Mouse (Mus musculus) liver, embryonic 14.5 days (tissue): ENCODE measurements around the gene Nup188. TPM values are rescaled to one million over a fixed set of nuclear protein-coding genes. Genes with fewer than 3 reads are reported as not detected.

Experiments used
- ATAC-seq: fragments of 200-750 bp; cut with Nextera tagmentation; 2 replicates; pipeline ENCODE4 v1.8.0; 2017; ENCODE audit warnings: moderate number of reproducible peaks, mild to moderate bottlenecking, moderate library complexity; ENCODE audit not compliant: insufficient read depth
- DNase-seq, 3 experiments: peaks; one replicate each; pipeline ENCODE4 v3.0.0-alpha.2; 2012 to 2013; ENCODE audit warnings: low read depth in 3 of 3, low spot score in 3 of 3
- H3K27ac ChIP-seq: fragments of 300-500 bp; sonication (generic); 2 replicates; pipeline ENCODE4 v1.5.1; 2014; ENCODE audit warnings: moderate library complexity, mild to moderate bottlenecking, control low read depth, inconsistent platforms
- H3K27me3 ChIP-seq: fragments of 300-500 bp; sonication (generic); 2 replicates; pipeline ENCODE4 v1.6.1; 2014; ENCODE audit warnings: mild to moderate bottlenecking, low read length, moderate library complexity; ENCODE audit not compliant: control insufficient read depth, insufficient read depth
- H3K36me3 ChIP-seq: fragments of 300-500 bp; sonication (generic); replicated peaks from 2 replicates; pipeline ENCODE4 v1.6.1; 2014; ENCODE audit warnings: low read depth; ENCODE audit not compliant: control insufficient read depth, insufficient read depth
- H3K4me1 ChIP-seq, 2 experiments: fragments of 200-500 bp in 1 of 2; fragments of 300-500 bp in 1 of 2; sonication (generic) in 1 of 2; replicated peaks; 2 replicates each; pipeline ENCODE4 v1.6.1; 2012 to 2014; ENCODE audit warnings: antibody characterized with exemption in 1 of 2, inconsistent platforms in 1 of 2, low read length in 1 of 2; ENCODE audit not compliant: control insufficient read depth in 2 of 2, insufficient read depth in 2 of 2
- H3K4me2 ChIP-seq: fragments of 300-500 bp; sonication (generic); 2 replicates; pipeline ENCODE4 v1.6.1; 2014; ENCODE audit warnings: low read depth, mild to moderate bottlenecking, control low read depth, moderate library complexity
- H3K4me3 ChIP-seq, 2 experiments: fragments of 200-500 bp in 1 of 2; fragments of 300-500 bp in 1 of 2; sonication (generic) in 1 of 2; 2 replicates each; pipeline ENCODE4 v1.5.1; 2012 to 2014; ENCODE audit warnings: low read depth in 2 of 2, low read length in 2 of 2, mild to moderate bottlenecking in 2 of 2, control low read depth in 1 of 2, inconsistent platforms in 1 of 2, moderate library complexity in 1 of 2; ENCODE audit not compliant: insufficient read depth in 1 of 2
- H3K9ac ChIP-seq: fragments of 300-500 bp; sonication (generic); replicated peaks from 2 replicates; pipeline ENCODE4 v1.6.1; 2014; ENCODE audit warnings: mild to moderate bottlenecking, control low read depth, moderate library complexity
- H3K9me3 ChIP-seq: fragments of 300-500 bp; sonication (generic); 2 replicates; pipeline ENCODE4 v1.6.1; 2016; ENCODE audit warnings: low read length, mixed read lengths; ENCODE audit not compliant: control insufficient read depth
- CTCF ChIP-seq: IDR thresholded peaks from 2 replicates; pipeline ENCODE4 v1.5.1; 2016; ENCODE audit warnings: antibody characterized with exemption, low read depth, control low read depth
- EP300 ChIP-seq: IDR thresholded peaks from 2 replicates; pipeline ENCODE4 v1.6.1; 2016; ENCODE audit warnings: antibody characterized with exemption, low read depth
- WGBS: fragments of 180-500 bp; shearing (Covaris S2); extraction: QIAGEN DNeasy Blood & Tissue Kit; methylation state at CpG from one replicate; pipeline ENCODE4 v1.1.7; 2014; ENCODE audit not compliant: insufficient replicate concordance; 5-methylcytosine and 5-hydroxymethylcytosine counted together
- polyA plus RNA-seq, 2 experiments: library from polyadenylated mRNA; depleted of rRNA in 1 of 2; stranded (reverse) in 1 of 2; unstranded in 1 of 2; fragments of >200 nt; fragmentation: Nextera tagmentation in 1 of 2; extraction: Ambion mirVana in 1 of 2; gene quantifications; 2 replicates each; pipeline versions ENCODE4 v1.2.1 to v1.2.3; 2012 to 2014

Nup188 gene
- polyA plus RNA-seq, 2 experiments, result 16.1 to 19.1 TPM

GRCm38 (mm10) chr2:30360626-30361025 lies 74.4 kb downstream of the Nup188 start:
- TF ChIP-seq CTCF (no peak), EP300 (no peak)
- H3K36me3 ChIP-seq, result no peaks in the 10 kb centered on the region
- no peak overlapping the region for H3K9ac ChIP-seq
- WGBS, result 67% methylated on average over 10 of the region's 10 CpGs
- no peak for ATAC-seq
- no peak overlapping the region for H3K4me3 ChIP-seq
- no peaks in the 10 kb centered on the region for H3K27me3 ChIP-seq
- no peak for DNase-seq
- H3K4me2 ChIP-seq, result no peak overlapping the region
- H3K4me1 ChIP-seq, result peaks cover 17 to 23% of the 10 kb centered on the region in 2 experiments
- no peak overlapping the region for H3K27ac ChIP-seq
- H3K9me3 ChIP-seq, result no peaks in the 10 kb centered on the region; the same call in 1 of the 2 replicates

DNA sequence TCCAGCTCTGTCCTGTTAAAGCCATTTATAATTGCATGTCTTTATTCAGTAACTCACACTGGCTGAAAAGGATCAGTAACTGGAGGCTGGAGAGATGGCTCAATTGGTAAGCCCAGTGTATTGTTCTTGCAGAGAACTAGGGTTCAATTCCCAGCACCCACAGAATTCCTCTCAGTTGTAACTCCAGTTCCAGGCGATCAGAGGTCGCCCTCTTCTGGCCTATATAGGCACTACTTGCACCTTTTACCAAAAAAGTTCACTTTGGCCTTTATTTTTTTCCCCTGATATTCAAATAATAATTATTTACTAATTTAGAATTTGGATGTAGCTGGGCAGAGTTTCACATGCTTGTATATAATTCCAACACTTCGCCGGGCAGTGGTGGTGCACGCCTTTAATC lies 76.7 kb downstream of the Nup188 start:
- DNase-seq (no peak), ATAC-seq (no peak)
- no peak overlapping the region for H3K9ac ChIP-seq
- no peaks in the 10 kb centered on the region for H3K27me3 ChIP-seq
- no peak overlapping the region for H3K27ac ChIP-seq
- no peaks in the 10 kb centered on the region; the same call in 1 of the 2 replicates for H3K9me3 ChIP-seq
- WGBS, result 72% methylated on average over 5 of the region's 5 CpGs
- no peak for TF ChIP-seq EP300
- peak; percentile 53 for TF ChIP-seq CTCF
- no peaks in the 10 kb centered on the region for H3K36me3 ChIP-seq
- H3K4me3 ChIP-seq, result no peak overlapping the region
- no peak overlapping the region for H3K4me2 ChIP-seq
- H3K4me1 ChIP-seq, result peaks cover 17 to 18% of the 10 kb centered on the region in 2 experiments

GRCm38 (mm10) chr2:30363773-30364650 lies 77.8 kb downstream of the Nup188 start, which contains the start of gene Miga2:
Gene Miga2 (plus strand): TSS chr2:30364233.
- H3K4me1 ChIP-seq, result peaks cover 13 to 15% of the 10 kb centered on the region in 2 experiments
- ATAC-seq, result peak; percentile 95
- no peak within 1 kb of the TSS; the same call in 1 of the 2 replicates for H3K27ac ChIP-seq
- under 1% methylated on average over 54 of the region's 54 CpGs for WGBS
- H3K4me3 ChIP-seq, result peak within 1 kb of the TSS; percentile 66 to 78
- H3K4me2 ChIP-seq, result peak within 1 kb of the TSS; percentile 92
- no peaks in the 10 kb centered on the region for H3K27me3 ChIP-seq
- peak within 1 kb of the TSS; percentile 64 for H3K9ac ChIP-seq
- H3K9me3 ChIP-seq, result no peaks in the 10 kb centered on the region; the same call in 1 of the 2 replicates
- peak; percentile 98 to 99 (median 99) for DNase-seq
- H3K36me3 ChIP-seq, result peaks cover 7% of the 10 kb centered on the region
- TF ChIP-seq EP300, result no peak
- 0 out of 2 replicates have a peak, but pooled peaks have one; percentile 1 for TF ChIP-seq CTCF

- WGBS, result 87% methylated on average over 2 of the region's 2 CpGs
- TF ChIP-seq CTCF (no peak), EP300 (no peak)
- Histone ChIP-seq H3K4me2 (peak overlapping the region; percentile 92), H3K27me3 (no peaks in the 10 kb centered on the region), H3K9me3 (no peaks in the 10 kb centered on the region; the same call in 1 of the 2 replicates), H3K4me3 (peak overlapping the region; percentile 66 to 78), H3K27ac (no peak overlapping the region), H3K36me3 (peaks cover 8% of the 10 kb centered on the region), H3K9ac (peak overlapping the region; percentile 64), H3K4me1 (peaks cover 10 to 11% of the 10 kb centered on the region in 2 experiments)
- no peak for ATAC-seq
- DNase-seq, result no peak
Observed at GRCm38 (mm10) chr2:30365281-30366069, 79.3 kb downstream of the Nup188 start.

GRCm38 (mm10) chr2:30366203-30366602 lies 80.0 kb downstream of the Nup188 start:
- 67% methylated on average over 5 of the region's 5 CpGs for WGBS
- Histone ChIP-seq H3K36me3 (peaks cover 8% of the 10 kb centered on the region), H3K27me3 (no peaks in the 10 kb centered on the region), H3K9ac (no peak overlapping the region), H3K4me3 (no peak overlapping the region), H3K27ac (no peak overlapping the region), H3K9me3 (no peaks in the 10 kb centered on the region; the same call in 1 of the 2 replicates), H3K4me1 (peaks cover 10 to 11% of the 10 kb centered on the region in 2 experiments), H3K4me2 (no peak overlapping the region)
- TF ChIP-seq EP300 (no peak), CTCF (no peak)
- no peak for DNase-seq
- ATAC-seq, result no peak
